Mouse (Mus musculus) CH12.LX (cell line): ENCODE data around the gene Acbd6. TPM values are rescaled to one million over a fixed set of nuclear protein-coding genes. Genes with fewer than 3 reads are reported as not detected.

Experiments used
- DNase-seq: peaks from one replicate; pipeline ENCODE4 v3.0.0-alpha.2; 2013; ENCODE audit errors: extremely low read depth
- H3K27ac ChIP-seq: 2 replicates; pipeline ENCODE4 v1.5.1; 2012; ENCODE audit warnings: low read depth, mild to moderate bottlenecking, control low read depth, moderate library complexity; ENCODE audit not compliant: insufficient read depth
- H3K27me3 ChIP-seq: replicated peaks from 2 replicates; pipeline ENCODE3; 2012; ENCODE audit warnings: inconsistent platforms
- H3K36me3 ChIP-seq, 2 experiments: replicated peaks in 1 of 2; 2 replicates each; pipeline versions ENCODE3 to v1.6.1; 2012; ENCODE audit warnings: inconsistent platforms in 1 of 2, low read length in 1 of 2, mild to moderate bottlenecking in 1 of 2, mixed read lengths in 1 of 2, moderate library complexity in 1 of 2; ENCODE audit not compliant: control insufficient read depth in 1 of 2, insufficient read depth in 1 of 2
- H3K4me1 ChIP-seq, 2 experiments: 2 replicates each; pipeline ENCODE4 v1.6.1; 2012; ENCODE audit warnings: inconsistent platforms in 1 of 2, moderate library complexity in 1 of 2; ENCODE audit not compliant: insufficient read depth in 2 of 2, control insufficient read depth in 1 of 2
- H3K4me2 ChIP-seq: 2 replicates; pipeline ENCODE4 v1.6.1; 2012; ENCODE audit warnings: low read depth, mild to moderate bottlenecking, control low read depth; ENCODE audit not compliant: poor library complexity, insufficient read depth, severe bottlenecking
- H3K4me3 ChIP-seq, 3 experiments: fragments of 150-350 bp in 1 of 3; sonication (generic) in 1 of 3; replicated peaks in 1 of 3; 2 replicates each; pipeline versions ENCODE3 to v1.5.1; 2011 to 2012; ENCODE audit warnings: low read depth in 2 of 3, low read length in 2 of 3, mild to moderate bottlenecking in 2 of 3, moderate library complexity in 2 of 3, control low read depth in 1 of 3, improper control_type of control experiment in 1 of 3, inconsistent platforms in 1 of 3, mixed read lengths in 1 of 3; ENCODE audit not compliant: poor library complexity in 1 of 3
- H3K79me2 ChIP-seq: replicated peaks from 2 replicates; pipeline ENCODE4 v1.6.1; 2012; ENCODE audit warnings: mild to moderate bottlenecking, moderate library complexity; ENCODE audit not compliant: control insufficient read depth, poor library complexity, insufficient read depth, severe bottlenecking; ENCODE audit errors: extremely low read depth
- H3K9ac ChIP-seq: 2 replicates; pipeline ENCODE4 v1.6.1; 2012; ENCODE audit warnings: low read depth, mild to moderate bottlenecking, control low read depth, moderate library complexity; ENCODE audit not compliant: insufficient read depth
- H3K9me3 ChIP-seq: replicated peaks from 2 replicates; pipeline ENCODE3; 2012; ENCODE audit warnings: low read length, inconsistent platforms, mixed read lengths
- BHLHE40 ChIP-seq: IDR thresholded peaks from 2 replicates; pipeline ENCODE4 v1.6.1; 2011; ENCODE audit warnings: mild to moderate bottlenecking, low read depth, low read length, improper control_type of control experiment
- CTCF ChIP-seq, 2 experiments: IDR thresholded peaks in 1 of 2; conservative IDR thresholded peaks in 1 of 2; 2 replicates each; pipeline ENCODE4 v1.5.1; 2011 to 2012; ENCODE audit warnings: low read depth in 2 of 2, low read length in 2 of 2, improper control_type of control experiment in 1 of 2, inconsistent platforms in 1 of 2, mild to moderate bottlenecking in 1 of 2, moderate library complexity in 1 of 2
- E2F4 ChIP-seq: IDR thresholded peaks from 2 replicates; pipeline ENCODE4 v1.6.1; 2011; ENCODE audit warnings: low read depth, low read length, improper control_type of control experiment; ENCODE audit not compliant: insufficient replicate concordance
- HCFC1 ChIP-seq: IDR thresholded peaks from 2 replicates; pipeline ENCODE4 v1.6.1; 2012; ENCODE audit warnings: low read depth, mild to moderate bottlenecking, inconsistent platforms, low read length, improper control_type of control experiment
- MAFK ChIP-seq: IDR thresholded peaks from 2 replicates; pipeline ENCODE4 v1.6.1; 2011; ENCODE audit warnings: low read length, improper control_type of control experiment; ENCODE audit not compliant: insufficient replicate concordance
- MAX ChIP-seq: IDR thresholded peaks from 2 replicates; pipeline ENCODE4 v1.6.1; 2011; ENCODE audit warnings: low read length, improper control_type of control experiment
- MEF2A ChIP-seq: IDR thresholded peaks from 2 replicates; pipeline ENCODE4 v1.6.1; 2014; ENCODE audit warnings: low read depth, mild to moderate bottlenecking, inconsistent platforms, low read length, improper control_type of control experiment, borderline replicate concordance
- MYC ChIP-seq: IDR thresholded peaks from 2 replicates; pipeline ENCODE4 v1.6.1; 2011; ENCODE audit warnings: low read depth, mild to moderate bottlenecking, improper control_type of control experiment, low read length
- NRF1 ChIP-seq: IDR thresholded peaks from 2 replicates; pipeline ENCODE4 v1.6.1; 2014; ENCODE audit warnings: low read depth, mild to moderate bottlenecking, inconsistent platforms, low read length, improper control_type of control experiment, moderate library complexity
- POLR2A ChIP-seq: IDR thresholded peaks from 2 replicates; pipeline ENCODE4 v1.6.1; 2011; ENCODE audit warnings: low read depth, mild to moderate bottlenecking, improper control_type of control experiment, low read length
- POLR2AphosphoS2 ChIP-seq: IDR thresholded peaks from 2 replicates; pipeline ENCODE4 v1.6.1; 2011; ENCODE audit warnings: low read depth, low read length, improper control_type of control experiment
- RAD21 ChIP-seq: IDR thresholded peaks from 2 replicates; pipeline ENCODE4 v1.6.1; 2011; ENCODE audit warnings: low read depth, mild to moderate bottlenecking, low read length, improper control_type of control experiment, moderate library complexity
- RCOR1 ChIP-seq: conservative IDR thresholded peaks from 2 replicates; pipeline ENCODE4 v1.6.1; 2012; ENCODE audit warnings: low read depth, mild to moderate bottlenecking, inconsistent platforms, low read length, improper control_type of control experiment
- SMC3 ChIP-seq: IDR thresholded peaks from 2 replicates; pipeline ENCODE4 v1.6.1; 2011; ENCODE audit warnings: low read depth, low read length, improper control_type of control experiment
- TCF12 ChIP-seq: IDR thresholded peaks from 2 replicates; pipeline ENCODE4 v1.6.1; 2014; ENCODE audit warnings: low read depth, mild to moderate bottlenecking, inconsistent platforms, low read length, improper control_type of control experiment
- USF1 ChIP-seq: IDR thresholded peaks from 2 replicates; pipeline ENCODE4 v1.6.1; 2014; ENCODE audit warnings: low read depth, mild to moderate bottlenecking, inconsistent platforms, low read length, improper control_type of control experiment
- USF2 ChIP-seq: conservative IDR thresholded peaks from 2 replicates; pipeline ENCODE4 v1.6.1; 2011; ENCODE audit warnings: low read depth, low read length, improper control_type of control experiment
- ZC3H11A ChIP-seq: IDR thresholded peaks from 2 replicates; pipeline ENCODE4 v1.6.1; 2012; ENCODE audit warnings: low read depth, mild to moderate bottlenecking, inconsistent platforms, low read length, improper control_type of control experiment
- ZKSCAN1 ChIP-seq: IDR thresholded peaks from 2 replicates; pipeline ENCODE4 v1.6.1; 2012; ENCODE audit warnings: low read depth, inconsistent platforms, low read length, improper control_type of control experiment, borderline replicate concordance
- ZMIZ1 ChIP-seq: IDR thresholded peaks from 2 replicates; pipeline ENCODE4 v1.6.1; 2012; ENCODE audit warnings: low read depth, mild to moderate bottlenecking, inconsistent platforms, low read length, improper control_type of control experiment
- dilution Hi-C: fragments of 300-500 bp; cut with MboI; formaldehyde crosslinking; loops from 2 replicates; pipeline ENCODE4 v1.14.3; 2020; ENCODE audit warnings: low sequenced_read_pairs; ENCODE audit not compliant: extremely low pct_unique_long_range_greater_than_20kb, extremely low pct_ligation_motif_present
- in situ Hi-C: fragments of 300-500 bp; cut with MboI; formaldehyde crosslinking; loops from 3 replicates; pipeline ENCODE4 v1.14.3; 2019; ENCODE audit warnings: low sequenced_read_pairs, low pct_ligation_motif_present, low pct_unique_long_range_greater_than_20kb, mixed read lengths
- polyA plus RNA-seq: library from polyadenylated mRNA; unstranded; fragments of >175 nt; gene quantifications from 2 replicates; pipeline ENCODE4 v1.2.1, GENCODE M21; 2012; ENCODE audit warnings: low read depth; ENCODE audit not compliant: insufficient read length
- total RNA-seq, 2 experiments: library from RNA; depleted of rRNA; stranded (reverse); fragments of 300-350 nt in 1 of 2; fragments of >200 nt in 1 of 2; gene quantifications; 2 replicates each; pipeline ENCODE4 v1.2.3; 2012 to 2014

The Acbd6 gene
- total and polyA plus RNA-seq, 3 experiments: 51.9 to 97.8 (median 74.4) TPM

DNA sequence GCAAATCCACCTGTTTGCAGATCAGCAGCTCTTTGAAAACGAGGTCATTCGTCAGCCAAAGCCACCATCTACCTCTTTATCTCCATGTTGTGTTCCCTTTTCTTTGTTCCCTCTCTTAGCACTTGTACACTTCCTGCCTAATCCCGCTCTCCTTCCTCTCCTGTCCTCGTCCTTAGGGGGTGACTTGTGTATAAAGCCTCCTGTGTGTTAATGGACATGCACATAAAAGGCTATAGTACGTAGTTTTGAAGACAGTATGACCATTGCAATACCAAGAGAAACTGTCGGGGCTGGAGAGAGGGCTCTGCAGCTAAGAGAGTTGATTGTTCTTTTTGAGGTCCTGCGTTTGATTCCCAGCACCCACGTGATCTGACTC lies 48.2 kb downstream of the Acbd6 start:
- TF ChIP-seq RAD21 (no peak), ZMIZ1 (no peak), SMC3 (no peak), USF1 (no peak), RCOR1 (no peak), MEF2A (no peak), BHLHE40 (no peak), POLR2AphosphoS2 (no peak), POLR2A (no peak), CTCF (conservative IDR thresholded peaks at IDR 0.05 in 1 of 2, IDR thresholded peaks at IDR 0.05 in 1 of 2; ENCODE audit: low read depth in 2 of 2, low read length in 2 of 2) (no peak), NRF1 (no peak)
- TF ChIP-seq, all 38 proteins: peak for 0

GRCm38 (mm10) chr1:155608524-155608923 lies 50.6 kb downstream of the Acbd6 start:
- no peak for TF ChIP-seq MYC
- TF ChIP-seq E2F4: no peak
- TF ChIP-seq RCOR1: no peak
- TF ChIP-seq ZMIZ1: no peak
- no peak for TF ChIP-seq CTCF (conservative IDR thresholded peaks at IDR 0.05 in 1 of 2, IDR thresholded peaks at IDR 0.05 in 1 of 2; ENCODE audit: low read depth in 2 of 2, low read length in 2 of 2)
- TF ChIP-seq ZC3H11A: no peak
- TF ChIP-seq BHLHE40: no peak
- TF ChIP-seq HCFC1: no peak
- TF ChIP-seq MAFK: no peak
- no peak for TF ChIP-seq ZKSCAN1
- TF ChIP-seq POLR2AphosphoS2: no peak
- no peak for TF ChIP-seq MAX
- no peak for TF ChIP-seq USF2
- no peak for TF ChIP-seq RAD21
- TF ChIP-seq POLR2A: no peak
- no peak for TF ChIP-seq TCF12

More for the DNA sequence above, 48.2 kb downstream of the Acbd6 start:
- no peak overlapping the region for H3K4me2 ChIP-seq
- DNase-seq: no peak
- no peak overlapping the region for H3K4me3 ChIP-seq
- 0 out of 4 replicates have a peak, but pooled peaks cover 0 to 6% of the 10 kb centered on the region in 2 experiments for H3K4me1 ChIP-seq
- H3K79me2 ChIP-seq: no peaks in the 10 kb centered on the region
- H3K9me3 ChIP-seq: no peaks in the 10 kb centered on the region
- no peak overlapping the region for H3K27ac ChIP-seq
- in situ Hi-C loops: no loop called here
- H3K36me3 ChIP-seq: peaks cover 0 to 4% of the 10 kb centered on the region in 2 experiments
- no peaks in the 10 kb centered on the region for H3K27me3 ChIP-seq
- H3K9ac ChIP-seq: no peak overlapping the region
- dilution Hi-C loops: no loop called here

More at GRCm38 (mm10) chr1:155608524-155608923, 50.6 kb downstream of the Acbd6 start:
- Histone ChIP-seq H3K9me3 (no peaks in the 10 kb centered on the region), H3K27me3 (no peaks in the 10 kb centered on the region), H3K27ac (no peak overlapping the region), H3K4me3 (no peak overlapping the region), H3K79me2 (no peaks in the 10 kb centered on the region), H3K4me1 (0 out of 4 replicates have a peak, but pooled peaks cover 0 to 6% of the 10 kb centered on the region in 2 experiments), H3K9ac (no peak overlapping the region), H3K36me3 (peaks cover 0 to 4% of the 10 kb centered on the region in 2 experiments), H3K4me2 (no peak overlapping the region)
- no peak for DNase-seq
- dilution Hi-C loops: no loop called here
- in situ Hi-C loops: no loop called here
